Mouse (Mus musculus) limb, embryonic 15.5 days (tissue): ENCODE measurements around the gene Gm10837. TPM values are rescaled to one million over a fixed set of nuclear protein-coding genes. Genes with fewer than 3 reads are reported as not detected.

Experiments used
- ATAC-seq: fragments of 200-750 bp; cut with Nextera tagmentation; 2 replicates; pipeline ENCODE4 v1.8.0; 2017; ENCODE audit warnings: low read depth, moderate TSS enrichment; ENCODE audit not compliant: insufficient number of reproducible peaks, low FRiP score, low TSS enrichment
- H3K27ac ChIP-seq: fragments of 300-500 bp; sonication (generic); 2 replicates; pipeline ENCODE4 v1.5.1; 2015; ENCODE audit warnings: moderate library complexity, mild to moderate bottlenecking, inconsistent platforms
- H3K27me3 ChIP-seq: fragments of 300-500 bp; sonication (generic); 2 replicates; pipeline ENCODE4 v1.6.1; 2015; ENCODE audit warnings: inconsistent platforms
- H3K36me3 ChIP-seq: fragments of 300-500 bp; sonication (generic); 2 replicates; pipeline ENCODE4 v1.6.1; 2015; ENCODE audit warnings: inconsistent platforms
- H3K4me1 ChIP-seq: fragments of 300-500 bp; sonication (generic); 2 replicates; pipeline ENCODE4 v1.6.1; 2015; ENCODE audit warnings: inconsistent platforms
- H3K4me2 ChIP-seq: fragments of 300-500 bp; sonication (generic); 2 replicates; pipeline ENCODE4 v1.6.1; 2015; ENCODE audit warnings: mild to moderate bottlenecking, inconsistent platforms
- H3K4me3 ChIP-seq: fragments of 300-500 bp; sonication (generic); 2 replicates; pipeline ENCODE4 v1.5.1; 2015; ENCODE audit warnings: mild to moderate bottlenecking, inconsistent platforms
- H3K9ac ChIP-seq: fragments of 300-500 bp; sonication (generic); 2 replicates; pipeline ENCODE4 v1.6.1; 2015; ENCODE audit warnings: inconsistent platforms
- H3K9me3 ChIP-seq: fragments of 300-500 bp; sonication (generic); 2 replicates; pipeline ENCODE4 v1.6.1; 2016; ENCODE audit warnings: inconsistent platforms
- WGBS: fragments of 180-500 bp; shearing (Covaris S2); methylation state at CpG from one replicate; pipeline ENCODE4 v1.1.7; 2015; 5-methylcytosine and 5-hydroxymethylcytosine counted together
- polyA plus RNA-seq: library from polyadenylated mRNA; unstranded; fragments of >200 nt; fragmentation: Nextera tagmentation; extraction: Ambion mirVana; gene quantifications from 2 replicates; pipeline ENCODE4 v1.2.1, GENCODE M21; 2015

Gene Gm10837
- polyA plus RNA-seq = not detected in 2 replicates

GRCm38 (mm10) chr14:122490441-122491328, at the start of gene Gm10837:
Gene Gm10837 (plus strand): TSS chr14:122490586.
- H3K4me2 ChIP-seq = peak within 1 kb of the TSS; percentile 52
- no peaks in the 10 kb centered on the region for H3K9me3 ChIP-seq
- H3K4me1 ChIP-seq = peaks cover 6% of the 10 kb centered on the region
- no peaks in the 10 kb centered on the region for H3K36me3 ChIP-seq
- peak within 1 kb of the TSS; percentile 34 for H3K4me3 ChIP-seq
- WGBS = 3% methylated on average over 51 of the region's 51 CpGs
- H3K27me3 ChIP-seq = peaks cover 55% of the 10 kb centered on the region
- no peak for ATAC-seq
- no peak within 1 kb of the TSS for H3K9ac ChIP-seq
- no peak within 1 kb of the TSS for H3K27ac ChIP-seq

GRCm38 (mm10) chr14:122449601-122450495, 40.5 kb upstream of the Gm10837 start:
- H3K4me3 ChIP-seq = peak overlapping the region; percentile 41
- H3K9me3 ChIP-seq = no peaks in the 10 kb centered on the region
- no peak overlapping the region for H3K9ac ChIP-seq
- WGBS = 4% methylated on average over 29 of the region's 29 CpGs
- no peaks in the 10 kb centered on the region for H3K36me3 ChIP-seq
- peaks cover 24% of the 10 kb centered on the region for H3K4me1 ChIP-seq
- no peak for ATAC-seq
- H3K4me2 ChIP-seq = peak overlapping the region; percentile 78
- peaks cover 91% of the 10 kb centered on the region for H3K27me3 ChIP-seq
- H3K27ac ChIP-seq = no peak overlapping the region

DNA sequence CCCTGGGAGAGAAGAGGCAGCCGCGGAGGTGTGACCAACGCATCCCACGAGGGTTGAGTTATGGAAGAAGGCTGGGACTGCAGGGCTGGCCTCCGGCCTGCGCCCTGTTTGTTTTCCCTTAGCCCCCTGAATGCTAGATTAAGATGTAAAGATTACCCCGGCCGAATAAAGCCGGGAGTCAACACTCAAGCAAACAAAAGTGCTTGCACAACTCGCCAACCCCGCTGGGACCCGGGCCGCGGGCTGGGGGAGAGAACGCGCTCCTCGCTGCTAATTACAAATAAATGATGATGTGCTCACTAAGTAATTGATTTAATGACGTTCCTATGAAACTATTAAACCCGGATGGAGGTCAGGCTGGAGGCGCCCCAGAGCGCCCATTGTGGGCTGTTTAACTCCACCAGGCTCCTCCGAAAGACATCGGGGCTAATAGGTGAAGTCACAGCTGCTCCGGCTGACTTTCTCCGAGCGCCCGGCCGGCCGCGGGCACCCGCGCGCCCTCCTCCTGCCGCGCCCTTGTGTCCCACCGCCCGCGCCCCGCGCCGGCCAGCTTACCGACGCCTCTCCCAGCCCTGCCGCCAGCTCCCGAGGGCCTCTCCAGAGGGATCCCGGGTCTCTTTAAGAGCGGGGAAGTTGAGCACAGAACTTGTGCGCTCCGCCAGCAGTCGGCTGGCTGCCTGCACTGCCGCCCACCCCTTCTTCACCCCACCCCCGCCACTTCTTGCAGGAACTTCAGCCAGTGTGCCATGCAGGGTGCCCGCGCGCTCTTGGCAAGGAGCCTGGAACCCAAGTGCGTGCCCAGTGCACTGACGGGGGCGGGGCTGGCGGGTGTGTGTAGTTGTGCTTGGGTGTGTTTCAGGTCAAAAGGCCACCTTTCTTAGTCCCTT, 39.6 kb upstream of the Gm10837 start, which contains the start of gene Gm5089:
Gene Gm5089 (minus strand): TSS at position 620 of the 887 bp plus-strand sequence.
- Histone ChIP-seq H3K4me3 (peak within 1 kb of the TSS; percentile 41), H3K9me3 (no peaks in the 10 kb centered on the region), H3K27ac (no peak within 1 kb of the TSS), H3K4me2 (peak within 1 kb of the TSS; percentile 78), H3K27me3 (peaks cover 92% of the 10 kb centered on the region), H3K4me1 (peaks cover 24% of the 10 kb centered on the region), H3K9ac (peak within 1 kb of the TSS; percentile 35), H3K36me3 (no peaks in the 10 kb centered on the region)
- 1% methylated on average over 54 of the region's 59 CpGs for WGBS
- ATAC-seq = 0 out of 2 replicates have a peak, but pooled peaks have one; percentile 33

- H3K27me3 ChIP-seq = peaks cover 88% of the 10 kb centered on the region
- H3K9me3 ChIP-seq = no peaks in the 10 kb centered on the region
- H3K36me3 ChIP-seq = no peaks in the 10 kb centered on the region
- no peak overlapping the region; the same call in 1 of the 2 replicates for H3K4me2 ChIP-seq
- 59% methylated on average over 5 of the region's 5 CpGs for WGBS
- no peak overlapping the region for H3K9ac ChIP-seq
- no peak overlapping the region for H3K4me3 ChIP-seq
- ATAC-seq = no peak
- H3K27ac ChIP-seq = no peak overlapping the region
- H3K4me1 ChIP-seq = peaks cover 24% of the 10 kb centered on the region
These were observed 38.7 kb upstream of the Gm10837 start for GRCm38 (mm10) chr14:122451551-122452145.

- Histone ChIP-seq H3K4me3 (0 out of 2 replicates have a peak overlapping the region, but pooled peaks have one; percentile 24), H3K27me3 (peaks cover 76% of the 10 kb centered on the region), H3K36me3 (no peaks in the 10 kb centered on the region), H3K9ac (no peak overlapping the region), H3K4me2 (peak overlapping the region; percentile 40; the same call in 1 of the 2 replicates), H3K9me3 (no peaks in the 10 kb centered on the region), H3K4me1 (peaks cover 24% of the 10 kb centered on the region), H3K27ac (no peak overlapping the region)
- ATAC-seq = no peak
- 34% methylated on average over 13 of the region's 13 CpGs for WGBS
These were observed 37.5 kb upstream of the Gm10837 start for GRCm38 (mm10) chr14:122452701-122453387.

DNA sequence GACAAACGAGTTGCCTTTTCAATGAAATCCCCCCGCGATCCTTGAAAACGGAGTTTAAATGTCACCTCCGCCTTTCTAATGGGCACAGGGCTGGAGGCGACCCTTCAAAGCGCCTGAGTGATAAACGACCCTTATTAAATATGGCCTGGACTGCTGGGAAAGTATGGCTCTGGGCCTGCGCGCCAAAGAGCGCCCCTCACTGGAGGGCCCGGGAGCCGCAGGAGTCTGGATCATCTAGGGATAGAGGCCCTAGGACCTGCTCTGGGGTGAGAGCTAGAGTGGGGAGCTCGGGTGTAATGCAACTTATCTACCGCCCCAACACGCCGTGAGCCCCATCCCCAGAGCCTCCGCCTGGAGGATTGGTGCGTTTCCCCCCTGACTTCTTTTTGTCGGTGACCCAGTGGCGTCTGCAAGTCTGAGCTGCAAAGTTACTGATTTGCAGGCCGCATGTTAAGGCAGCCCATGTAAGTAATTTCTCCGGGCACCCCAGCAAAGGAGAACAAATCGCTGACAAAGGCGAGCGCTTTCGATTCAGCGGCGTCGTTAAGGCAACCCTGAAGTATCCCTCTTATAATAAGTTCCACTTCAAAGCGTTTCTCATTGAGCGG, 36.9 kb upstream of the Gm10837 start:
- H3K4me1 ChIP-seq = peaks cover 24% of the 10 kb centered on the region
- peak overlapping the region; percentile 24 for H3K4me3 ChIP-seq
- H3K27me3 ChIP-seq = peaks cover 69% of the 10 kb centered on the region
- H3K9me3 ChIP-seq = no peaks in the 10 kb centered on the region
- ATAC-seq = no peak
- no peak overlapping the region for H3K9ac ChIP-seq
- H3K27ac ChIP-seq = no peak overlapping the region
- H3K36me3 ChIP-seq = no peaks in the 10 kb centered on the region
- H3K4me2 ChIP-seq = peak overlapping the region; percentile 40
- WGBS = 5% methylated on average over 32 of the region's 32 CpGs

GRCm38 (mm10) chr14:122453996-122454738, 36.2 kb upstream of the Gm10837 start:
- Histone ChIP-seq H3K9ac (no peak overlapping the region), H3K4me3 (peak overlapping the region; percentile 24), H3K36me3 (no peaks in the 10 kb centered on the region), H3K4me2 (peak overlapping the region; percentile 40), H3K27ac (no peak overlapping the region), H3K27me3 (peaks cover 64% of the 10 kb centered on the region), H3K9me3 (no peaks in the 10 kb centered on the region), H3K4me1 (peaks cover 24% of the 10 kb centered on the region)
- no peak for ATAC-seq
- 24% methylated on average over 12 of the region's 12 CpGs for WGBS

DNA sequence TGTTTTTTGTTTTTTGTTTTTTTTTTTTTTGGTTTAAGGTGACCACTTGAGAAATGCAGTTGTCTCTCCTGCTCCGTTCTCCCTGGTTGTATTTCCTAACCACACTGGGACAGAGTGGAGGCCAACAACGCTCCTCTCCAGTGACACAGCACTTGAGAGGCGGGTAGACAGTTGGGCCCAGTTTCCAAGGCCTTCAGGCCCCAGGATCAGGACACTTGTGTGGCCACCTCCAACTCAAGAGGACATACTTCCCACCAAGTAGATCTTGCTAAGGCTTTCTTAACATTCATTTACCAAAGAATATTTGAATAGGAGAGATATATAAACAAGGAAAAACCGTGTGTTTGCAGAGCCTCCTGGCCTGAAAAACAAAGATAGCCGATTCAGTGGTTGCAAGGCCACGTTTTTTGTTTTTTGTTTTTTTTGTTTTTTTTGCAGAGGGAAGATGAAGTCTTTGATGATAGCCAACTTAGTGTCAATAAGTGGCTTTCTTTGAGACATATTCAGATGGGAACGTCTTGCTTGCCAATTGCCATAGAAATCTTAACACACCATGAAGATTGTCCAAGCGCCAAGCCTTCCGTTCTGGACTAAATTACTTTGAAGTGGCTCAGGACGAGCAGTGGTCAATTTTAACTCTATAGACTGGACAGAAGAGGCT, 35.4 kb upstream of the Gm10837 start:
- no peak for ATAC-seq
- Histone ChIP-seq H3K27me3 (peaks cover 60% of the 10 kb centered on the region), H3K4me2 (no peak overlapping the region), H3K9ac (no peak overlapping the region), H3K9me3 (no peaks in the 10 kb centered on the region), H3K27ac (no peak overlapping the region), H3K4me3 (no peak overlapping the region), H3K4me1 (peaks cover 19% of the 10 kb centered on the region), H3K36me3 (no peaks in the 10 kb centered on the region)
- 79% methylated on average over 10 of the region's 10 CpGs for WGBS

DNA sequence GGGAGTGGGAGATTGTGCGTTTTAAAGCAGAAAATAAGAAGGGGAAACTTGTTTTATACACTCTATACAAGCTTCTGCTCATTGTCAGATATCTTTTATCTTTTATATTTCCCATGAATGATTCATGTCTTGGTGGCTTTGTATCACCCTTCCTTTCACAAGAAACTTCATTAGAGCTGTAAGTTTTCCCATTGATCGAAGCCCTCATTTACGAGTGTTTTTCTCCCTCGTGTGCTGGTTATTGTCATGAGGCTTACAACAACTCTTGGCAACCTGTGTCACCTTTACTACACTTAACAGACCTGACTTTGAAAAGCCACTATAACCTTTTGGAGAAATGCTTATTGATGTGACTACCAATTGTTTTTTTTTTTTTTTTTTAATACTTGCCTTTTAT, 34.8 kb upstream of the Gm10837 start:
- no peak overlapping the region for H3K9ac ChIP-seq
- no peak overlapping the region for H3K4me2 ChIP-seq
- H3K4me1 ChIP-seq = peaks cover 14% of the 10 kb centered on the region
- ATAC-seq = no peak
- H3K9me3 ChIP-seq = no peaks in the 10 kb centered on the region
- no peaks in the 10 kb centered on the region for H3K36me3 ChIP-seq
- no peak overlapping the region for H3K4me3 ChIP-seq
- H3K27me3 ChIP-seq = peaks cover 60% of the 10 kb centered on the region
- 67% methylated on average over 4 of the region's 4 CpGs for WGBS
- H3K27ac ChIP-seq = no peak overlapping the region
